Mouse (Mus musculus) kidney, embryonic 16.5 days (tissue): Measurements from ENCODE around the gene Gm10912. TPM values are rescaled to one million over a fixed set of nuclear protein-coding genes. Genes with fewer than 3 reads are reported as not detected.

ENCODE experiments used
- ATAC-seq: fragments of 200-750 bp; cut with Nextera tagmentation; 2 replicates; pipeline ENCODE4 v1.8.0; 2017; ENCODE audit warnings: moderate TSS enrichment; ENCODE audit not compliant: low FRiP score, low TSS enrichment
- H3K27ac ChIP-seq: fragments of 300-500 bp; sonication (generic); 2 replicates; pipeline ENCODE4 v1.5.1; 2014; ENCODE audit warnings: low read length
- H3K27me3 ChIP-seq: fragments of 300-500 bp; sonication (generic); 2 replicates; pipeline ENCODE4 v1.6.1; 2014; ENCODE audit warnings: low read length, control low read depth, mixed read lengths; ENCODE audit not compliant: insufficient read depth
- H3K36me3 ChIP-seq: fragments of 300-500 bp; sonication (generic); 2 replicates; pipeline ENCODE4 v1.6.1; 2014; ENCODE audit warnings: low read length, control low read depth, mixed read lengths; ENCODE audit not compliant: insufficient read depth
- H3K4me1 ChIP-seq: fragments of 300-500 bp; sonication (generic); 2 replicates; pipeline ENCODE4 v1.6.1; 2014; ENCODE audit warnings: low read length, control low read depth, mixed read lengths; ENCODE audit not compliant: insufficient read depth
- H3K4me2 ChIP-seq: fragments of 300-500 bp; sonication (generic); replicated peaks from 2 replicates; pipeline ENCODE4 v1.6.1; 2014; ENCODE audit warnings: low read depth, low read length
- H3K4me3 ChIP-seq: fragments of 300-500 bp; sonication (generic); 2 replicates; pipeline ENCODE4 v1.5.1; 2014; ENCODE audit warnings: mild to moderate bottlenecking, low read length
- H3K9ac ChIP-seq: fragments of 300-500 bp; sonication (generic); replicated peaks from 2 replicates; pipeline ENCODE4 v1.6.1; 2014; ENCODE audit warnings: low read length
- H3K9me3 ChIP-seq: fragments of 300-500 bp; sonication (generic); 2 replicates; pipeline ENCODE4 v1.6.1; 2016; ENCODE audit warnings: low read length, control low read depth
- WGBS: fragments of 180-500 bp; shearing (Covaris S2); extraction: QIAGEN DNeasy Blood & Tissue Kit; methylation state at CpG from one replicate; pipeline ENCODE4 v1.1.7; 2014; 5-methylcytosine and 5-hydroxymethylcytosine counted together
- polyA plus RNA-seq: library from polyadenylated mRNA; unstranded; fragments of >200 nt; fragmentation: Nextera tagmentation; extraction: Ambion mirVana; gene quantifications from 2 replicates; pipeline ENCODE4 v1.2.1, GENCODE M21; 2015

The Gm10912 gene
- polyA plus RNA-seq, 1 experiment from 2014 or later: not detected

DNA sequence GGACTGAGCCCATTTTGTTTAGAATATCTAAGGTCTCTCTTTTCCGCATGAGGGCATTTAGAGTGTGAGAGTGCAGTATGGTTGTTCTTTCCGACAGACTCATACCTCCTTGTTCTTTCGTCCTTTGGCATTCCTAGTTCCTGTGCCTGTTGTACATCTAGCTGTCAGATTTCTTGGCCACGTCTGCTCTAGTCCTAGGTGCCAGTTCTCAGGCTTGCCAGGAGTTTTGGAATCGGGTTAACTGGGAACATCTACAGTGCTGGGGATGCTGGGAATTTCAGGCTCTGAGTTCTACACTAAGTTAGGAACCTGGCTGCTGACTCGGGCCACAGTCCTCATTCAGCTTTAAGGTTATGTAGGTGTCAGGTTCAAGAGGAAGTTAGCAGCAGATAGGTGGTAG lies 30.0 kb upstream of the Gm10912 start:
- H3K9me3 ChIP-seq: no peaks in the 10 kb centered on the region
- no peak overlapping the region for H3K9ac ChIP-seq
- peaks cover 39% of the 10 kb centered on the region for H3K36me3 ChIP-seq
- H3K4me3 ChIP-seq: no peak overlapping the region
- H3K27me3 ChIP-seq: no peaks in the 10 kb centered on the region
- ATAC-seq: no peak
- no peaks in the 10 kb centered on the region for H3K4me1 ChIP-seq
- 92% methylated on average over 6 of the region's 6 CpGs for WGBS
- H3K4me2 ChIP-seq: no peak overlapping the region
- no peak overlapping the region for H3K27ac ChIP-seq

- Histone ChIP-seq H3K4me1 (no peaks in the 10 kb centered on the region), H3K27me3 (no peaks in the 10 kb centered on the region), H3K4me3 (no peak overlapping the region), H3K9me3 (no peaks in the 10 kb centered on the region), H3K9ac (no peak overlapping the region), H3K36me3 (peaks cover 40% of the 10 kb centered on the region), H3K27ac (no peak overlapping the region), H3K4me2 (no peak overlapping the region)
- ATAC-seq: no peak
- WGBS: 84% methylated on average over 3 of the region's 3 CpGs
Measured at GRCm38 (mm10) chr2:104036316-104036715, 29.3 kb upstream of the Gm10912 start.

DNA sequence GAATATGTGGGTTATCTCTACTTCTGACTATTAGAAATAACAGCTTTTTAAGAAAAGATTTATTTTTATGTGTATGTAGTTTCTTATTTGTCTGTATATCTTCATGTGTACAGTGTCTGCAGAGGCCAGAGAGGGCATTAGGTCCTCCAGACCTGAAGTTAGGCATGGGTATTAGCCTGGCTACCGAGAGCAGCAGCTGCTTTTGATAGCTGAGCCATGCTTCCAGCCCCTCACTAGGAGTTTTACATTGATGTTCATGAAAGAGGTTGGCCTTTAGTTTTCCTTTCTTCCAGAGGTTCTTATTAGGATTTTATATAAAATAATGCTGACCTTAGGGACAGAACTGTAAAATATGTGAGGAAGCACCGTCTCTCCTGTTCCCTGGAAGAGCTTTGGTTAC lies 27.4 kb upstream of the Gm10912 start:
- Histone ChIP-seq H3K4me2 (no peak overlapping the region), H3K27ac (no peak overlapping the region), H3K4me3 (no peak overlapping the region), H3K9ac (no peak overlapping the region), H3K27me3 (no peaks in the 10 kb centered on the region), H3K4me1 (no peaks in the 10 kb centered on the region), H3K9me3 (no peaks in the 10 kb centered on the region), H3K36me3 (peaks cover 35% of the 10 kb centered on the region)
- no peak for ATAC-seq
- 77% methylated on average over 2 of the region's 2 CpGs for WGBS

DNA sequence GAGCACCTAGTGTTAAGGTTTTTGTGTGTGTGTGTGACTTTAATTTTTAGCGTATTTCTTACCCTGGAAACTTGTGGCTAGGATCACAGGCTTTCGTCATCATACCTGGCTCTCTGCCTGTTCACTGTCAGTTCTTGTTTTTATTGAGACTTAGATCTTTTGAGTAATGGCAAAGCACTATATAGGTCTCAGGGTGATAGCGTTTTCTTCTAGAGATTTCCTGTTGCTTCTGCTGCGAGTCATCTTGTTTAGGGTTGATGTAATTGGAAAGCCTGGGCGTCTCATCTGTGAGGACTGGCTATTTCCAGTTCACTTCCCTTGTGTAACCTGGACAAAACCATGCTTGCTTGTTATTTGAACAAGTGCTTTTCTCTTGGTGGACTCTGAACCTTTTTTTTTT lies 24.0 kb upstream of the Gm10912 start:
- Histone ChIP-seq H3K4me1 (no peaks in the 10 kb centered on the region), H3K4me2 (no peak overlapping the region), H3K27me3 (no peaks in the 10 kb centered on the region), H3K27ac (no peak overlapping the region), H3K9ac (no peak overlapping the region), H3K36me3 (peaks cover 29% of the 10 kb centered on the region), H3K4me3 (no peak overlapping the region), H3K9me3 (no peaks in the 10 kb centered on the region)
- 45% methylated on average over 5 of the region's 5 CpGs for WGBS
- ATAC-seq: no peak

- Histone ChIP-seq H3K9ac (no peak overlapping the region), H3K4me1 (no peaks in the 10 kb centered on the region), H3K27ac (no peak overlapping the region), H3K4me2 (no peak overlapping the region), H3K27me3 (no peaks in the 10 kb centered on the region), H3K36me3 (peaks cover 22% of the 10 kb centered on the region), H3K4me3 (no peak overlapping the region), H3K9me3 (no peaks in the 10 kb centered on the region)
- 95% methylated on average over 15 of the region's 15 CpGs for WGBS
- no peak for ATAC-seq
Measured at GRCm38 (mm10) chr2:104042766-104043165, 22.9 kb upstream of the Gm10912 start.

- Histone ChIP-seq H3K9ac (no peak overlapping the region), H3K4me1 (no peaks in the 10 kb centered on the region), H3K4me3 (no peak overlapping the region), H3K4me2 (no peak overlapping the region), H3K36me3 (peaks cover 25% of the 10 kb centered on the region), H3K27ac (no peak overlapping the region), H3K27me3 (no peaks in the 10 kb centered on the region), H3K9me3 (no peaks in the 10 kb centered on the region)
- ATAC-seq: no peak
- WGBS: 23% methylated on average over 5 of the region's 5 CpGs
Measured at GRCm38 (mm10) chr2:104043624-104044478, 21.8 kb upstream of the Gm10912 start.

- Histone ChIP-seq H3K4me1 (no peaks in the 10 kb centered on the region), H3K4me2 (no peak overlapping the region), H3K4me3 (no peak overlapping the region), H3K36me3 (peaks cover 25% of the 10 kb centered on the region), H3K9me3 (no peaks in the 10 kb centered on the region), H3K27me3 (no peaks in the 10 kb centered on the region), H3K27ac (no peak overlapping the region), H3K9ac (no peak overlapping the region)
- WGBS: 67% methylated on average over 1 of the region's 1 CpGs
- ATAC-seq: no peak
Measured at GRCm38 (mm10) chr2:104044479-104045080, 21.0 kb upstream of the Gm10912 start.

GRCm38 (mm10) chr2:104058381-104058780 lies 7.2 kb upstream of the Gm10912 start:
- Histone ChIP-seq H3K27ac (no peak overlapping the region), H3K36me3 (peaks cover 24% of the 10 kb centered on the region), H3K4me1 (no peaks in the 10 kb centered on the region), H3K27me3 (no peaks in the 10 kb centered on the region), H3K4me2 (no peak overlapping the region), H3K4me3 (no peak overlapping the region), H3K9me3 (no peaks in the 10 kb centered on the region), H3K9ac (no peak overlapping the region)
- no peak for ATAC-seq
- WGBS: 94% methylated on average over 1 of the region's 1 CpGs

- no peaks in the 10 kb centered on the region for H3K4me1 ChIP-seq
- H3K9me3 ChIP-seq: no peaks in the 10 kb centered on the region
- no peak overlapping the region for H3K9ac ChIP-seq
- 93% methylated on average over 4 of the region's 4 CpGs for WGBS
- H3K36me3 ChIP-seq: peaks cover 24% of the 10 kb centered on the region
- H3K27ac ChIP-seq: no peak overlapping the region
- ATAC-seq: no peak
- H3K27me3 ChIP-seq: no peaks in the 10 kb centered on the region
- H3K4me2 ChIP-seq: no peak overlapping the region
- no peak overlapping the region for H3K4me3 ChIP-seq
Measured at GRCm38 (mm10) chr2:104058954-104059353, 6.7 kb upstream of the Gm10912 start.

- Histone ChIP-seq H3K9me3 (no peaks in the 10 kb centered on the region), H3K9ac (no peak overlapping the region), H3K4me3 (no peak overlapping the region), H3K4me2 (no peak overlapping the region), H3K36me3 (peaks cover 24% of the 10 kb centered on the region), H3K4me1 (no peaks in the 10 kb centered on the region), H3K27me3 (no peaks in the 10 kb centered on the region), H3K27ac (no peak overlapping the region)
- 75% methylated on average over 10 of the region's 10 CpGs for WGBS
- ATAC-seq: no peak
Measured at GRCm38 (mm10) chr2:104059786-104060185, 5.8 kb upstream of the Gm10912 start.
